Mouse (Mus musculus) limb, embryonic 14.5 days (tissue): ENCODE results near the gene Gm10065. TPM values are rescaled to one million over a fixed set of nuclear protein-coding genes. Genes with fewer than 3 reads are reported as not detected.

Experiments
- ATAC-seq: fragments of 200-750 bp; cut with Nextera tagmentation; 2 replicates; pipeline ENCODE4 v1.8.0; 2017; ENCODE audit warnings: low read depth, moderate number of reproducible peaks, moderate TSS enrichment; ENCODE audit not compliant: low FRiP score
- DNase-seq: peaks from one replicate; pipeline ENCODE4 v3.0.0-alpha.2; 2015; ENCODE audit warnings: low spot score
- H3K27ac ChIP-seq: fragments of 300-500 bp; sonication (generic); replicated peaks from 2 replicates; pipeline ENCODE4 v1.5.1; 2014; ENCODE audit warnings: low read depth, mild to moderate bottlenecking, low read length, moderate library complexity, mixed read lengths
- H3K27me3 ChIP-seq: fragments of 300-500 bp; sonication (generic); 2 replicates; pipeline ENCODE4 v1.6.1; 2014; ENCODE audit warnings: low read length, mixed read lengths; ENCODE audit not compliant: control insufficient read depth, insufficient read depth
- H3K36me3 ChIP-seq: fragments of 300-500 bp; sonication (generic); 2 replicates; pipeline ENCODE4 v1.6.1; 2014; ENCODE audit warnings: mild to moderate bottlenecking, low read length, moderate library complexity, mixed read lengths; ENCODE audit not compliant: control insufficient read depth, insufficient read depth
- H3K4me1 ChIP-seq: fragments of 300-500 bp; sonication (generic); 2 replicates; pipeline ENCODE4 v1.6.1; 2014; ENCODE audit warnings: antibody characterized with exemption, low read length, mixed read lengths; ENCODE audit not compliant: control insufficient read depth, insufficient read depth
- H3K4me2 ChIP-seq: fragments of 300-500 bp; sonication (generic); replicated peaks from 2 replicates; pipeline ENCODE4 v1.6.1; 2014; ENCODE audit warnings: low read depth, mild to moderate bottlenecking, low read length, moderate library complexity; ENCODE audit not compliant: severe bottlenecking
- H3K4me3 ChIP-seq: fragments of 300-500 bp; sonication (generic); replicated peaks from 2 replicates; pipeline ENCODE4 v1.5.1; 2014; ENCODE audit warnings: low read length
- H3K9ac ChIP-seq: fragments of 300-500 bp; sonication (generic); 2 replicates; pipeline ENCODE4 v1.6.1; 2014; ENCODE audit warnings: mild to moderate bottlenecking, low read depth, low read length, moderate library complexity; ENCODE audit not compliant: severe bottlenecking
- H3K9me3 ChIP-seq: fragments of 300-500 bp; sonication (generic); 2 replicates; pipeline ENCODE4 v1.6.1; 2016; ENCODE audit warnings: low read length; ENCODE audit not compliant: control insufficient read depth
- POLR2A ChIP-seq: fragments of 200-500 bp; IDR thresholded peaks from 2 replicates; pipeline ENCODE4 v1.8.0; 2012; ENCODE audit warnings: inconsistent platforms, mild to moderate bottlenecking, moderate library complexity, borderline replicate concordance; ENCODE audit not compliant: insufficient read depth, insufficient read length; ENCODE audit errors: extremely low read depth
- WGBS: fragments of 180-500 bp; shearing (Covaris S2); extraction: QIAGEN DNeasy Blood & Tissue Kit; methylation state at CpG from one replicate; pipeline ENCODE4 v1.1.7; 2014; 5-methylcytosine and 5-hydroxymethylcytosine counted together
- polyA plus RNA-seq, 2 experiments: library from polyadenylated mRNA; depleted of rRNA in 1 of 2; stranded (reverse) in 1 of 2; unstranded in 1 of 2; fragments of >200 nt; fragmentation: Nextera tagmentation in 1 of 2; extraction: Ambion mirVana in 1 of 2; gene quantifications; 2 replicates each; pipeline versions ENCODE4 v1.2.1 to v1.2.3; 2012 to 2014

Gene Gm10065
- polyA plus RNA-seq, 2 experiments: not detected

DNA sequence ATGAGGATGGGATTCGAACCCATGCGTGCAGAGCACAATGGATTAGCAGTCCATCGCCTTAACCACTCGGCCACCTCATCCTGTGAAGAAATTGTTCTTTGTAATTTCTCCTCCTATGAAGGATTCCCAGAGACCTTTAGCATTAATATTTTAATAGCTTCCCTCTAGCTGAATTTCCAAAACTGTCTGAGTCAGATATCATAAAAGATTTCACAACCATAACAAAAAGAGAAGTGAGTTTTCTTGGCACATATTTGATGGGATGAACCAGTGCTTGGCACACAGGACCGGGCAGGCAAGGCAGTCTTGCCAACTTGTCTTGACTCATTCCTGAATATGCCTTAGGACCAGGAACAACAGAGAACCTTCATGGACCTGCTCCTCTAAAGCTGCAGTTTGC, 13.6 kb upstream of the Gm10065 start:
- TF ChIP-seq POLR2A: no peak
- H3K9me3 ChIP-seq: no peaks in the 10 kb centered on the region
- H3K27ac ChIP-seq: no peak overlapping the region
- no peaks in the 10 kb centered on the region for H3K36me3 ChIP-seq
- no peaks in the 10 kb centered on the region for H3K27me3 ChIP-seq
- no peak overlapping the region for H3K4me2 ChIP-seq
- DNase-seq (no peak), ATAC-seq (no peak)
- 92% methylated on average over 5 of the region's 5 CpGs for WGBS
- no peaks in the 10 kb centered on the region for H3K4me1 ChIP-seq
- H3K4me3 ChIP-seq: no peak overlapping the region
- no peak overlapping the region for H3K9ac ChIP-seq

DNA sequence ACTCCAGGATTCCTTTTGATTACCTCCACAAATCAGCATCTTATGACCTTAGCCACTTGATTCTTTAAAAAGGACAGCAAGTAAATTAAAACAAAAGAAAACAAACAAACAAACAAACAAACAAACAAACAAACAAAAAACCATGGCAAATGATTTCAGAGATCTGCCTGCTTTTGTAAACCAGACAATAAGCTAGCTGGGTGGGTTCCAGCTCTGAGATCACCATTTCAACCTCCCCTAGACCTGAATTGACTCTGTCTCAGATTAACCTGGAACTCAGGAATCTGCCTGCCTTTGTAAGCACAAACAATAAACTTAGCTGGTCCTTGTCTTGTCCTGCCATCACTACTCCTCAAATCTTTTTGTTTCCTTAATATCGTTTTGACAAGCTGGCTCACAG, 7.6 kb upstream of the Gm10065 start:
- Histone ChIP-seq H3K4me2 (no peak overlapping the region), H3K27ac (no peak overlapping the region), H3K9ac (no peak overlapping the region), H3K4me1 (no peaks in the 10 kb centered on the region), H3K4me3 (no peak overlapping the region), H3K36me3 (no peaks in the 10 kb centered on the region), H3K9me3 (peaks cover 6% of the 10 kb centered on the region; the same call in 1 of the 2 replicates), H3K27me3 (no peaks in the 10 kb centered on the region)
- no peak for DNase-seq
- no peak for TF ChIP-seq POLR2A
- 89% methylated on average over 1 of the region's 1 CpGs for WGBS
- no peak for ATAC-seq

DNA sequence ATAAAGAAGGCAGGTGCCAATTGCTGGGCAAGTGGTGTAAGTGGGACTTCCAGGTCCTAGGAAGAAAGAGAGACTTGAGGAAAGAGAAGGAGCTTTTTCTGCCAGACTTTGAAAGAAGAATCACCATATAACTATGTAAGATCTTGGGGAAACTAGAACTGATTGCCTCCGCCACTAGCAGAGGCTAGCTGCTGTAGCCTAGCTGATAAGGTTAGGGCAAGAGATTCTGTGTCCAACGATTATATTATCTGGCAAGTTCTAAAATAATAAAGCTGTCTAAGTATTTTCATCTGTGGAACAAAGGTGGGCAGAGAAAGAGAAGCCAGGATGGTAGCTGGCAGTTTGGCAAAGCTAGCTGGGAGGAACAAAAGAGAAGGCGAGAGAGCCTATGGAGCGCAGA, 6.8 kb downstream of the Gm10065 start:
- Histone ChIP-seq H3K36me3 (no peaks in the 10 kb centered on the region), H3K9ac (no peak overlapping the region), H3K27ac (no peak overlapping the region), H3K4me3 (no peak overlapping the region), H3K4me2 (no peak overlapping the region), H3K27me3 (0 out of 2 replicates have a peak, but pooled peaks cover under 1% of the 10 kb centered on the region), H3K9me3 (peaks cover under 1% of the 10 kb centered on the region; the same call in 1 of the 2 replicates), H3K4me1 (no peaks in the 10 kb centered on the region)
- WGBS: 33% methylated on average over 4 of the region's 4 CpGs
- DNase-seq (no peak), ATAC-seq (no peak)
- no peak for TF ChIP-seq POLR2A

DNA sequence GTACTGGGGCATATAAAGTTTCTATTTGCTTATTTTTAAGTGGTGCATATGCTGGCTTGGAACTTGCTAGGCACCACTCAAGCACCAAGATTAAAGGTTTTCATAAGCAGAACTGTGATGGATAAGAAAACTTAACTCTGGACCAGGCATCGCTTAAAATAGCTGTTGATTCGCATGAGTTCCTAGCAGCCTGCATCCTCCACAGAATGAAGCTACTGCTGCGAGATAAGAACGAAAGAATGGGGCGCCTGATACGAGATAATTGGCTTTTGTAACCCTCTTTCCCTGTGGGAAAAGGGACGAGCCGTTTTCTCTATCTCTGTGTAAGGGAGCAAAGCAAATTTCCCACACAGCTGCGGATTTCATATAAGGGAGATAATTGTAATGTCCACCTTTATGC, 10.1 kb downstream of the Gm10065 start:
- Histone ChIP-seq H3K27me3 (0 out of 2 replicates have a peak, but pooled peaks cover 5% of the 10 kb centered on the region), H3K36me3 (no peaks in the 10 kb centered on the region), H3K4me1 (no peaks in the 10 kb centered on the region), H3K9me3 (peaks cover 5% of the 10 kb centered on the region; the same call in 1 of the 2 replicates), H3K27ac (no peak overlapping the region), H3K4me2 (peak overlapping the region; percentile 94), H3K4me3 (peak overlapping the region; percentile 60; the same call in 1 of the 2 replicates), H3K9ac (no peak overlapping the region)
- 43% methylated on average over 9 of the region's 9 CpGs for WGBS
- DNase-seq (no peak), ATAC-seq (no peak)
- no peak for TF ChIP-seq POLR2A

DNA sequence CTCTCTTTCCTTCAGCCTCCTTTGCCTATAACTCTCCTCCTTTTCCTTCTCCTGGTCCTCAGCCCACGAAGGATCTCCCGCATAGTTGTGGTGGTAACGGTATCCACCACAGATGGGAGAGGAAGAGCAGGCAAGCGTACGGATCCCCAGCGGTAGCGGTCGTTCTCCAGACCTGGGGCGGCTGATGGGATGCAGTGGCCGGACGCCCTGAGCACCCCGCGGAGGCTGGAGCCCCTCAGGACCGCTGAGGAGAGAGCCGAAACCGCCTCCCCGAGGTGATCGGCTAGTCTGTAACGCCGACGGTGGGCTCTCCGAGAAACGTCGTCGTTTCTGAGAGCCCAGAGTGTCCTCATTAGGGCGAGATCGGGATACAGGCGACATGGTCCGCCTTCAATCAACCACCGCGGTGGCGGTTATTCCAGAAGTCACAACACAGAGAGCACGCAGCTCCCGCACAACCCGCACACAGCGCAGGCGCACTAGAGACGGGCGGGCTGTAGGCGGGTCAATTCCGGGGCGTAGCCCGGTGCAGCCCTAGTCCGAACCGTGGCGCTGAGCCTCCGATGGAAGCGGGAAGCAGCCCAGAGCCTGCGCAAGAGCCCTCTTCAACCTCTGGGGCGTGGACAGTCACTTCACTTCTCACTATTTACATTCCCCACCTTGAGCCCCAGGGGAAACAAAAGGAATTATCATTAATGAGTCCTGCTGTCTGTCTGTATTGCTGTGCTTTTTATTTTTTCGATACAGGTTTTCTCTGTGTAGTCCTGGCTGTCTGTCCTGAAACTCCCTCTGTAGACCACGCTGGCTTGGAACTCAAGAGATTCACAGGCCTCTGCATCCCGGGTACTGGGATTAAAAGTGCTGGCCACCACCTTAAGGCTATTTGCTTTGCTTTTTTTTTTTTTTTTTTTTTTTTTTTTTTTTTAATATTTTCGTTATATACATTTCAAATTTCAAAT, 10.9 kb downstream of the Gm10065 start, which contains the start of gene Nkapl:
TSS of gene Nkapl (minus strand) at position 449 of the 959 bp plus-strand sequence.
- H3K27ac ChIP-seq: no peak within 1 kb of the TSS; the same call in 1 of the 2 replicates
- H3K4me1 ChIP-seq: no peaks in the 10 kb centered on the region
- H3K9ac ChIP-seq: peak within 1 kb of the TSS; percentile 73
- H3K4me2 ChIP-seq: peak within 1 kb of the TSS; percentile 94
- DNase-seq (peak; percentile 81), ATAC-seq (peak; percentile 98)
- peak within 1 kb of the TSS; percentile 60 for H3K4me3 ChIP-seq
- peaks cover 5% of the 10 kb centered on the region; the same call in 1 of the 2 replicates for H3K9me3 ChIP-seq
- H3K27me3 ChIP-seq: 0 out of 2 replicates have a peak, but pooled peaks cover 5% of the 10 kb centered on the region
- 2% methylated on average over 43 of the region's 54 CpGs for WGBS
- 0 out of 2 replicates have a peak, but pooled peaks have one; percentile 51 for TF ChIP-seq POLR2A
- H3K36me3 ChIP-seq: no peaks in the 10 kb centered on the region
